Mouse (Mus musculus): ENCODE measurements around the gene Sh3kbp1. TPM values are rescaled to one million over a fixed set of nuclear protein-coding genes. Genes with fewer than 3 reads are reported as not detected.

The Sh3kbp1 gene
- total RNA-seq, 2 experiments from 2014 or later = 104 to 116 TPM

DNA sequence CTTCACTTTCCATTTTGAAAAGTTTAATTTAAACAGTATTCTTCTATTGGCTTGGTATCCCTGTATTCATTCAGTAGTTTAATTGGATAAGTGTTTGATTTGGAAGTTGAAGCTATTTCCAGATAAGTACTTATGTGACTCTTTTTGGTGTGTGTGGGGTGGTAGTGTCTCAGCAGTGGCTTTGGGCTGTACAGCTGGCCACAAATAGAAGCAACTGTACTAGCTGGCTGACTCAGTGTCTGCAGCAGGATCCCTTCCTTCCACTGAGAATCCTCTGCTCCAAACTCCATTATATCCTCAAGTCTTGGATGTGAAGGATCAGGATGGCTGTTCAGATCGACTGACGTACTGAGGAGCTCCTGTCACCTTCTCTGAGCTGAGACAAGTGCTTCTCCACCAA lies 190.4 kb downstream of the Sh3kbp1 start:
- intact Hi-C loops (cut with DNase I) = no loop called here

GRCm38 (mm10) chrX:159828135-159828534 lies 201.1 kb downstream of the Sh3kbp1 start:
- intact Hi-C loops (cut with DNase I) = no loop called here
- no peak for DNase-seq

More for the DNA sequence above, 190.4 kb downstream of the Sh3kbp1 start:
- no peak for DNase-seq

GRCm38 (mm10) chrX:159829192-159829852 lies 202.2 kb downstream of the Sh3kbp1 start:
- intact Hi-C loops (cut with DNase I) = no loop called here

DNA sequence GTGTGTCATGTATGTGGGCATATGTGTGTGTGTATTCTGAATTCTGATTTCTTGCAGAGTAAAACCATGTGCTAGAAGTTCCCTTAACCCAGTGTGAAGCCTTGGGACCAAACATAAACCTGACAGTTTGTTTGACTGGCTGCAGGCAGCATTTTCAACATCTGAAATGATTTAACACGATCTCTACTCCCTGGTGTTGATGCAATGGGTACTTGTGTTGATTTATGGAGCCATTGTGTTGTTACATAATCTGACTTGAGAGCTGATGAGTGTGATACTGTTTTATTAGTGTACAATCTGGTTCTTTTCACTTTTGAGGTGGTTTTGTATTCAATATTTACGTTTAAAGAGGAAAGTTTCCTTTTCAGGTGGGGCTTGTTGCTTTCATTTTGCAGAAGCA lies 204.1 kb downstream of the Sh3kbp1 start:
- DNase-seq = no peak
- intact Hi-C loops (cut with DNase I) = no loop called here

More at GRCm38 (mm10) chrX:159829192-159829852, 202.2 kb downstream of the Sh3kbp1 start:
- DNase-seq = no peak

GRCm38 (mm10) chrX:159835239-159835638 lies 208.2 kb downstream of the Sh3kbp1 start:
- intact Hi-C loops (cut with DNase I) = no loop called here
- no peak for DNase-seq

DNA sequence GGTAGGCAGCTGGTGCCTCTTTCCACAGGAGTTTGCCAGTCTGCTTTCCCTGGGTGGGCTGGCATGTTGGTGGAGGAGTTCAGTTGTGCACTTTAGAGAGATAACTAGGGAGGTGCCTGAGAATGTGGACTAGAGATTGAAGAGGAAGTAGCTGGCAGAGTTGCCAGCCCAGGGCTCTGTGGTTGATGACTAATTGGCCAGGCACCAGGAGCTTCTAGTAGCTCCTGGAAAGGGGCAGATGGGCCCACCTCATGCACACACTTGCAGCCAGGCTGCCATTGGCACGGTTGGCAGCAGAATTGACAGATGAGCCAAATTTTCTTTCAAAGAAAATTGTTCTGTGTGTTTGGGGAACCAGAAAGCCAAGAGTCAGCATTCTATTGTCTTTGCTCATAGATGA lies 210.3 kb downstream of the Sh3kbp1 start:
- DNase-seq = no peak
- intact Hi-C loops (cut with DNase I) = no loop called here

GRCm38 (mm10) chrX:159839786-159840185 lies 212.7 kb downstream of the Sh3kbp1 start:
- intact Hi-C loops (cut with DNase I) = no loop called here

GRCm38 (mm10) chrX:159840225-159840624 lies 213.2 kb downstream of the Sh3kbp1 start:
- intact Hi-C loops (cut with DNase I) = no loop called here

More at GRCm38 (mm10) chrX:159839786-159840185, 212.7 kb downstream of the Sh3kbp1 start:
- DNase-seq = no peak

DNA sequence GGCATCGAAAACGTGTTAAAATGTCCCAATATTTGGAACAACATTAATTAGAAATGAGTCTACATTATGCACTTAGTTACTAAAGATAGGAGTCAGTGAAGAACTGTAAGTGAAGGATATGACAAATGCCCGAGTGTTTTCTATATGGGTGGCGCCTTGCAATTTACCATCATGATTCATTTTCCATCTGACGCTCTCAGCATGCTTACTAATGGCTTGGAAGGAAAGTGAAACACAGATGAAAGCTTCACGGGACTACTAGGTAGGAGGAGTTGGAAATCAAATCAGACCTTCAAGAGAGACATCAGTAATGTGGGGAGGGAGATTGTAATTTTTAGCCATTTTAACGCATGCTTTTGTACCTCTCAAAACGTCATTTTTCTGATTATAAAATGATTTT lies 223.7 kb downstream of the Sh3kbp1 start:
- intact Hi-C loops (cut with DNase I) = no loop called here
- DNase-seq = no peak

More at GRCm38 (mm10) chrX:159840225-159840624, 213.2 kb downstream of the Sh3kbp1 start:
- peak in 1 of 2 experiments; percentile 1 for DNase-seq

DNA sequence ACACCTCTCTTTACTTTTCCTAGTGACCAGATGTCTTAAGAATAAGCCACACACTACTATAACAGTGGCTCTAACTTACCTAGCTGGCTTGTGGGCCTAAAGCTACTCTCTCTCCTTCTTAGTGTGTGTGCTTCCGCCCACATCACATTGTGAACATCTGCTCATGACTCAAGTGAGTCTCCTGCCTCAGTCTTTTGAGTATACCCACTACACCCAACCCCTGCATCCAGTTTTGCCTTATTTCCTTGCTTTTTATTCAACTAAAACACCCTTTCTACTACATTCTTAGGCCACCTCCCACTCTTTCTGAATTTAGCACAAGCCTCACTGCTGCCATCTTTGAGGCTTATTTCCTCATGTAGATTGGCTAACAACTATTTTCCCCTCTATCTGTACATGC lies 229.8 kb downstream of the Sh3kbp1 start:
- no peak for DNase-seq
- intact Hi-C loops (cut with DNase I) = no loop called here

GRCm38 (mm10) chrX:159858126-159858525 lies 231.1 kb downstream of the Sh3kbp1 start:
- DNase-seq = no peak
- intact Hi-C loops (cut with DNase I) = no loop called here

DNA sequence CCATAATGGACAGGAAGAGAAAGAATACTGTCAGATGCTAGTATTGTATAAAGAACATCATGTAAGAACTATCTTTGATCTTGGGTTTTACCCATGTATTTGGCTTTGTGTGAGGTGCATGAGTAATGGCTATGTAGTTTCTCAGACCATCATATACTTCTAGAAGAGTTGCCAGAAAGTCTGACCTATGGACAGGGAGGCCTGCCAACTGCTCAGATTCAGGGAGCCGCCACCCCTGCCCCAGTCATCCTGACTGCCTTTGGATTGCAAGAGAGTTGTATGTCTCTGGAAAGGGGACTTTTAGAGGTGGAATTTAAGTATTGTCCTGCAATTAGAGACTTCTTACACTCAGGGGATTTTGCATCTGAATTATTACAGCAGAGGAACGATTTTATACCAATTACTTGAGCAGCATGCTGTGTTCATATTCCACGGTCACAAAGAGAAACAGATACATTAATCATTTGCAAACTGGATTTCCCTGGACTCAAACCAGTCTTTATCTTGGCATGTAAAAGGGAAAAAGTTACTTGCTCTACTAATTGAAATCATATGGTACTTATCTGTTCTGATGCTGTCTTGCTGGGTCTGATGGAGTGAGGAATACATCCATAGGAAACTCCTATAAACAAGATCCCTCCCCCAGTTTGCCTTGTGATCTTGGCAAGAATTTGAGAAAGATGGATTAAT lies 233.9 kb downstream of the Sh3kbp1 start:
- intact Hi-C loops (cut with DNase I) = no loop called here
- no peak for DNase-seq

DNA sequence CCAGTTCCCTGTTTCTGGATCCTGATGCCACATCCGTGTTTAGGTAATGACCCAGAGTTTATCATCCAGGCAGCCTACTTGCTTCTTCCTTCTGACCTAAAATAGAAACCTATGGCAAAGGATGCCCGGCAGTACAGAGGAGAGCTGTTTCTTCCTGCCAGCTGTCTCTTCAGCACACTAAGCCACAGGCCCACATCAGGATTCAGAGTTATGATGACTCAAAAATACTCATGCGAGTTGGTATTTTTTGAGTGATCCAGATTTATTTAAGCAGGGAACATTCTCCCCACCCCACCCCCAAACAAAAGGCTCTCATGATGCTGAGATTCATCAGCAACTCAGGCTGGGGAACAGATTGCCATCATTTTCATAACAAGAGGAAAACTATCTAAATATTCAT lies 240.6 kb downstream of the Sh3kbp1 start:
- DNase-seq = no peak
- intact Hi-C loops (cut with DNase I) = no loop called here

DNA sequence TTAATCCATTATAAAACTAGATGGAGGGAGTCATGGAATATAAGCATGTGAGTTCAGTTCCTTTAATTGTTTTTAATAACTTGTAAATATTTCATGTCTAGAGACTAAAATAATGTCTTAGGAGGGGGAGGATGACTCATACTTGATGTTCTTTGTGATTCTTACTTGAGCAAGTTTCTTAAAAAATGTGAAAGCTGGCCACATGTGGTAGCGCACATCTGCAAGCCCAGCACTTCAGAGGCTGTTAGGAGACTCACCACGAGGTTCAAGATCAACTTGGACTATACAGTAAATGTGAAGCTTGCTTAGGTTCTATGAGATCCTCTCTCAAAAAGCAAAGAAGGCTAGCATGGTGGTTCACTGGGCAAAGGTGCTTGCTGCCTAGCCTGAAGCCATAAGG lies 245.4 kb downstream of the Sh3kbp1 start:
- intact Hi-C loops (cut with DNase I) = no loop called here
- DNase-seq = no peak

- intact Hi-C loops (cut with DNase I) = no loop called here
- DNase-seq = no peak
These were observed 250.7 kb downstream of the Sh3kbp1 start for GRCm38 (mm10) chrX:159877770-159878169.

DNA sequence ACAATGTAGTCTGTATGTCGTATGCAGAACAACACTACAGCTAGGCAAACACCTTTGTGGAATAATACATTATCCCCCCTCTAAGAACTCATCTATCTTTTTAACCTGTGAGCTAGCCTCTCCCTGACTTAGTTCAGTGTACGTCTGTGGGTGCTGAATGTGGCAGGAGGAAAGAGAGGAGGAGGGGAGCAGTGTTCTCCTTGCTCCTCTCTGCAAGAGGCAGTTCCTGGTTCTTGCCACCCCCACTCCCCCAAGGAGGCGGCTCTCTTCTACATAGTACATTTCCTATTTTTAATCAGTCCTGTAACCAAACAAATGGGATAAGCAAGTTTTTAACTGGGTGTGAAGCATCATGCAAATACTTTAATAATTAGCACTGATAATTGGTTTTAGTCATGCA lies 252.4 kb downstream of the Sh3kbp1 start:
- intact Hi-C loops (cut with DNase I) = no loop called here
- DNase-seq = no peak

- intact Hi-C loops (cut with DNase I) = no loop called here
- no peak for DNase-seq
These were observed 254.5 kb downstream of the Sh3kbp1 start for GRCm38 (mm10) chrX:159881576-159881975.

- DNase-seq = peak in 1 of 2 experiments; percentile 6
- intact Hi-C loops (cut with DNase I) = no loop called here
These were observed 269.5 kb downstream of the Sh3kbp1 start for GRCm38 (mm10) chrX:159896536-159896935.

- intact Hi-C loops (cut with DNase I) = no loop called here
- DNase-seq = no peak
These were observed 271.0 kb downstream of the Sh3kbp1 start for GRCm38 (mm10) chrX:159898110-159898509.

DNA sequence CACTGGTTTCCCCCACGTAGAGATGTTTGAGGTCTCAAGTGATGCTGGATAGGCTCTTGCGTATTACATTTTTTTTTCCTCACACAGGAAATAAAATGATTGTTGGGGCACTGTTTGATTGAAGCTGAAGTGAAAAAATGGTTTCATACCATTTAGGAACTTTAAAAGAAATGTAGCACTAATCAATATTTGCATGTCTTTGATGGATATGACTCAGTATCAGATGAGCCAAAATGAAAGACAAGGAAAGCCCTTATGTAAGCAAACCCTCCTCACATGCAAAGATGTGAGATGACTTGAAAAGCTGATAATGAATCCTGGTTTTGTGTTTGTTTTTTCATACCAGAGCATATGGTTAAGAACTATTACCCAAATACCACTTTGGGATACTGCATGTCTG lies 272.0 kb downstream of the Sh3kbp1 start:
- intact Hi-C loops (cut with DNase I) = no loop called here
- DNase-seq = no peak

GRCm38 (mm10) chrX:159903421-159903820 lies 276.3 kb downstream of the Sh3kbp1 start:
- intact Hi-C loops (cut with DNase I) = no loop called here
- DNase-seq = no peak

DNA sequence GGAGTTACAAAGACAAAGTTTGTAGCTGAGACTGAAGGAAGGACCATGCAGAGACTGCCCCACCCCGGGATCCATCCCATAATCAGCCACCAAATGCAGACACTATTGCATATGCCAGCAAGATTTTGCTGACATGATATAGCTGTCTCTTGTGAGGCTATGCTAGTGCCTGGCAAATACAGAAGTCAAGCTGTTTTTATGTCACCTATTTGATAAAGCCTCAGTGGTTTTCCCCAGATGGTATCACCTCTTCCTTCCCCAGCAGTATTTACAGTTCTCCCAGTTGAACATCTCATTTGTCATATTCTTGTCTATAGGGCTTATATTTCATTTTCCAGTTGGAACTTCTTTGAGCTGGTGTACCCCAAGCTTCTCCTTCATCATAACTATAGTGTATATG lies 280.6 kb downstream of the Sh3kbp1 start:
- intact Hi-C loops (cut with DNase I) = no loop called here
- DNase-seq = no peak

Measured in heart, postnatal 36 days (tissue).